Mouse (Mus musculus): ENCODE measurements around the gene Ptcd3.

DNA sequence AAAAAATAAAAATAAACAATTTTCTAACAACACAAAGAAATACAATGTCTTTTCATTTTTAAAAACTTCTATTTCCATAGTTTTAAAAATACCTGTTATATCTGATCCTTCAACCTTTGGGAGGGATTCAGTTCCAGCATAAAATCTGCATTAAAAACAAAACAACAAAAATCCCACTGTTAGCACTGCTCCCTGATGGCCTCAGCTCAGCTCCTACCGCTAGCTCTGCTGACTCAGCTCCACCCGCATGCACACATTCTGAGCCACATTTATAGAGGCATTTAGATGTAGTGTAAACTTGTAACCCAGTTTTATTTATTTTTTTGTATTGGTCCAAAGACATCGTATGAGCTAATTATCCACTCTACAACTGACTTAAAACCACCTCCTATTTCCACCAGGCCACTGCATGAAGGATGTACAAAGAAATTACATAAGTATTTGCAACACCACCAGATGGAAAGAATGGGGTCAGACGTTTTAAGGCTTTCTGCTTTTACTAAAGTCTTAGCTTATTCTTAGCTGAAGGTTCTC lies 781 bp downstream of the Ptcd3 start:
- TF ChIP-seq USF1 (IDR thresholded peaks at IDR 0.05; ENCODE audit: low read depth) (no peak), CTCF (IDR thresholded peaks at IDR 0.05; ENCODE audit: control insufficient read depth, insufficient read depth, insufficient read length) (no peak), MYOD1 (IDR thresholded peaks at IDR 0.05; ENCODE audit: control insufficient read depth, insufficient read length, low read depth) (no peak)

Data from C2C12 (cell line).